Mouse (Mus musculus): ENCODE results near the gene Parl.

Parl gene

GRCm38 (mm10) chr16:20301770-20302649, at the start of gene Parl:
TSS of gene Parl (minus strand) at chr16:20302387.
- DNase-seq (ENCODE audit: low spot score), result peak; percentile 54

DNA sequence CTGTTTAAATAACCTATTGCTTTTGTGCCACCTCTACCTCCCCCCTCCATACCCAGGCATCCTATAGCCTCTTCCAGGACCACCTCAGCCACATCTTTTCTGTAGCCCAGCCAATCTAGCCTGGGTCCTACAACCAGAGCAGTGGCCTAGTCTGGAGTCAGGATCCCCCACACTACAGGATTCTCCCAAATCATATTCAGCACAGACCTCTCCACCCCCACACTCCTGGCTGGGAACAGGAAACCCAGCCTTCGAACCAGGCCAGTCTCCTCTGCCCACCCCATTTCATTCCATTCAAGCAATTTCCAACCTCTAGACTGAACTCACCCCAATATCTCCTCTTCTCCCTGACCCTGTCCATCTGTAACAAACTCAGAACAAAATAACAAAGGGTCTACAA, 43.3 kb upstream of the Parl start:
- no peak for DNase-seq (ENCODE audit: low spot score)

- DNase-seq (ENCODE audit: low spot score), result no peak
Observed at GRCm38 (mm10) chr16:20338616-20339015, 36.4 kb upstream of the Parl start.

DNA sequence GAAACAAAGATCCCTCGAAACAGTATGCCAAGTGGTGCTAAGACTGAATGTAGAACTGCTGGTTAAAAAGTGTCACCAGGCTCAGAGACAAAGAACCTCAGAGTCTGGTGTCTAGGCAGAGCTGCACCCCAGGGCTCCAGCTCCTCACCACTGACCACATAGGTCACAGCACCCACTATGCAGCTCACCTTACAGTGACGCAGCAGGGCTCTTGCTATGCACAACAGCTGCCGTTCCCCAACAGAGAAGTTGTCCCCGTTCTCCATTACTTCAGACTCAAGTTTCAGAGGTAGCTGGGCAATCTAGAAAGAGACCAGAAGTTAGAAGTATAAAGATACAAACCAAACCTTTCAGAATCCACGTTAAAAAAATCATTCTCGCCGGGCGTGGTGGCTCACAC, 32.7 kb upstream of the Parl start:
- DNase-seq (ENCODE audit: low spot score), result no peak

- no peak for DNase-seq (ENCODE audit: low spot score)
Observed at GRCm38 (mm10) chr16:20328306-20328705, 26.1 kb upstream of the Parl start.

GRCm38 (mm10) chr16:20325286-20325685, 23.1 kb upstream of the Parl start, which contains the start of gene Cyp2ab1:
TSS of gene Cyp2ab1 (minus strand) at chr16:20325404.
- DNase-seq (ENCODE audit: low spot score), result no peak

DNA sequence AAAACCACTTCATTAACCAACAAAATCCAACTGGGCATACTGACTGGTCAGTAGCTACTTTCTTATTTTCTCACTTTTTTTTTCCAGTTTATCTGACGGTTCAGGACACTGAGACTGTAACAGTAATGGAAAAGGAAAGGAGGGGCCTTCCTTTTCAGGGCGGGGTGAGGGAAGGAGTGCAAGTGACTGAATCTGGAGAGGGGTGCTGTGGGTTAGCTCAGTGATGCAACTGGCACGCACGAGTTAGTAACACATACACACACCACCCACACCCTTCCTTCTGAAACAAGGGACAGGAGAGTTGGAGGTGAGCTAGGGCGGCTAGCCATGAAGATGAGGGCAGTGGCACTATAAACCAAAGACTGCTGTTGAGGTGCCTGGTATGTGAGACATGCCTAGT, 21.7 kb upstream of the Parl start:
- no peak for DNase-seq (ENCODE audit: low spot score)

DNA sequence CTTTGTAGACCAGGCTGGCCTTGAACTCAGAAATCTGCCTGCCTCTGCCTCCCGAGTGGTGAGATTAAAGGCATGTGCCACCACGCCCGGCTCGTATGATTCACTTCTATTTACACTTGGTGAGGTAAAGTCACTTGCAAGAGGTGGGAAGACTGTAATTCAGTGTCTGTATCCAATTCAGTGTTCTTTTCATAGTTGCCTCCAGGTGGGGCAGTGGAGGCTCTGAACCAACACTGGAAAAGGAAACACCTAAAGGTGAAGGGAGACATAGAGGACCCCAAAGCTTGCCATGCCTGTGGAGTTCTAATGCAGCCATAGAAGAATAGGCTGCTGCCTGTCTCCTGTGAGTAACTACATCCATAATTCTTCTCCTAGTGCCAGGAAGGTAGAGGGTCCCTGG, 20.1 kb upstream of the Parl start:
- no peak for DNase-seq (ENCODE audit: low spot score)

DNA sequence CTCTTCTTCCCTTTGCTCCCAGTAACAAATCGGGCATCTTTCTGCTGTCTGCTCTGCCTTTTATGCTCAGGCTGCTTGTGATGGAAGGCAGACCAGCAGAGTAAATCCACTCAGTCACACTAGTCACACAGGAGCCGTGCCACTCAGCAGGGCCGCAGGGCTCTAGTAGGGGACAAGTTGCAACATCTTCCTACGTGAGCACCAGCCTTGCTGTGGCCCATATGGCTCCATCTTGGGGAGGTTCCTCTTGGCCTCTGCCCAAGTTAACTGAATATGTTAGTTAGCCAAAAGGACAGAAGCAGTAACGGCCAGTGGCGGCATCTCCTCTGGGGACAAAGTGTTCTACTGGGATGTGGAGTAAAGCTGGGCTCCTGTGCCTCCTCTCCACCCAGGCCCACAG, 14.6 kb upstream of the Parl start:
- DNase-seq (ENCODE audit: low spot score), result no peak

- DNase-seq (ENCODE audit: low spot score), result no peak
Observed at GRCm38 (mm10) chr16:20315266-20315665, 13.1 kb upstream of the Parl start.

DNA sequence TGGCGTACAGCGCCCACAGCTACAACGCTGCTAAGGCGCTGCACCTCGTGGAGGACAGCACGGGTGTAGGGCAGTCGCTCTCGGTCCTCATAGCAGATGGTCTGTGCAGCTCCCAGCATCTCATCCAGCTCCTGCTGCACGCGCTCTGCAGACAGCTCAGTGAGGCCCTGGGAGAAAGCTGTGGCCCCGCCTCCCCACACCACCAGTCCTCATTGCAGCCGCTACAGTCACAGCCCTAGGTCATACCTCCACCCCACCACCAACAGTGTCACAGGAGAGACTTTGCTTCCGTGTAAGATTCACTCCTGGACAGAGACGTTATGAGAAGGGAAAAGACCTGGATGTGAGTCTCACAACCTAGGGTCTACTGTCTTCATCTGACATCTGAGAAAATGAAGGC, 10.1 kb upstream of the Parl start:
- DNase-seq (ENCODE audit: low spot score), result no peak

DNA sequence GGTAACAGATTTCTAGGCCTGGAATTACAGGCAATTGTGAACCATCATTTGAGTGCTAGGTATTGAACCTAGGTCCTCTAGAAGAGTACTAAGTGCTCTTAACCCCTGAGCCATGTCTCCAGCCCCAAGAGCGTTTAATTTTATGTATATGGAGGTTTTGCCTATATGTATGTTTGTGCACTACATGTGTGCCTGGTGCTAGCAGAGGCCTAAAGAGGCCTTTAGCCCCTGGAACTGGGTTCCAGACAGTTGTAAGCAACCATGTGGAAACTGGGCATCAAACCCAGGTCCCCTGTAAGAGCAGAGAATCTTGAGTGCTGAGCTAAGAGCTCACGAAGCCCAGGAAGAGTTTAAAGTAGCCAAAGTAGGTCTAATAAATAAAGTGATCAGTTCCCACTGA, 2.1 kb downstream of the Parl start:
- DNase-seq (ENCODE audit: low spot score), result no peak

DNA sequence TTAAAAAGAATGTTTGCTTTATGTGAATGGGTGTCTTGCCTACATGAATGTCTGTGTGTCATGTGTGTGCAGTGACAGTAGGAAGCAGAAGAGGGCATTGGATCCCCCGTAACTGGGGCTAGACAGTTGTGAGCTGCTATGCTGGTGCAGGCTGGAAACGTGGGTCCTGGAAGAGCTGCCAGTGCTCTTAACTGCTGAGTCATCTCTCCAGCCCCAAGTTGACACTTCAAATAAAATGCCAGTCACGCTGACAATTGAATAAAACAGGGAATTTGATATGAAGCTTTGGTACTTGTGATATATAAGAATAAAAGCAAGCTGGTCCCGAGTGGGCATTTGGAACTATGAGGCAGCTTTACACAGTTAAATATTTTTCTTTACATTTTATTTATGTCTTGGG, 21.9 kb downstream of the Parl start:
- no peak for DNase-seq (ENCODE audit: low spot score)

DNA sequence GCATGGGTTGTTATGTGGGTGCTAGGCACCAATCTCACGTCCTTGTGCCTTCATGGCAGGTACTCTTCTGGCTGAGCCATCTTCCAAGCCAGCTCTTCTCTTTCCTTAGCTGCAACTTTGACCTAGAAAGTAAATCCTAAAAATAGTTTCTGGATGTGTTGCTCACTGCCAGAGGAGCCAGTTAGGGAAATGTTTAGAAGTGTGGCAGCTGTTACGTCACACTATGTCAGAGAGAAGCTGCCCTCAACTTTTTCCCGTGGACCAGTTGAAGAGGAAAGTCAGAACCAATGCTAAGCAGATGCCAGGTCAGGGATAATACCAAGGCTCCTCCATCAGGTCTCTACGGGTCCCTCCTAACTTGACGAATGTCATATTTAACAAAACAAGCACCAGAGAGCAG, 22.8 kb downstream of the Parl start:
- DNase-seq (ENCODE audit: low spot score), result no peak

DNA sequence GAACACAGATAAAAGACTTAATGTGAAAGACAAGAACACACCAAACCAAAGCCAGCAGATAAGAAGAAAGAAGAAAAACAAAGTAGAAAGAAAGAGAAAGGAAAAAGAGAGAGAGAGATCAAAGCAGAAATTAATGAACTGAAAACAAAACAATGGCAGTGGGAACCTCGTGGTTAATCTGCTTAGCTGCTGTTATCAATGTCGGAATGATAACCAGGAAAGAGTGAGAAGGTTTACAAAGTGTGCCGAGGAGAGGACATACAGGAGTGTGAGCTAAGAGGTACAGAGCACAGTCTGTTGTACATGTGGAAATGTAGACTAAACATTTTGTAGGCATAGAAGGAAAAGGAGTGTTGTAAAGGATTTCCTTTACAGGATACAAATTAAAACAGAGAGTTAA, 29.2 kb downstream of the Parl start:
- DNase-seq (ENCODE audit: low spot score), result no peak

- no peak for DNase-seq (ENCODE audit: low spot score)
Observed at GRCm38 (mm10) chr16:20271339-20271738, 30.8 kb downstream of the Parl start.

DNA sequence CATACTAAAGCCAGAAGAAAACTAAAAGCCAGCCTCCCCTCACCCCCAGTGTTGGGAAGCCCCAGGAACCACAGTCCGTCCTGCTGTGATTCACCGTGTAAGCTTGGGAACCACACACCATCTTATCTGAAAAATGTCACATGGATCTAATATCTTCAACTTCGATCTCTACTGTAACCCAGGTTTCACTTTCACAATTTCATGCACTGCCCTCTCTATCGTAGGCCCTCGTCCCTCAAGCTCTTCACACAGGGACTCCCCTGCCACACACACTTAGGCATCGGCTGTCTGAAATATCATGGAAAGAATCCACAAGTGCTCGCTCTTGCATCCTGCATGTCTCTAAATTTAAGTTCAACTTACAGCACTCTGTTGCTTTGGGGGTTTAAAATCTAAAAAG, 37.1 kb downstream of the Parl start:
- DNase-seq (ENCODE audit: low spot score), result no peak

DNA sequence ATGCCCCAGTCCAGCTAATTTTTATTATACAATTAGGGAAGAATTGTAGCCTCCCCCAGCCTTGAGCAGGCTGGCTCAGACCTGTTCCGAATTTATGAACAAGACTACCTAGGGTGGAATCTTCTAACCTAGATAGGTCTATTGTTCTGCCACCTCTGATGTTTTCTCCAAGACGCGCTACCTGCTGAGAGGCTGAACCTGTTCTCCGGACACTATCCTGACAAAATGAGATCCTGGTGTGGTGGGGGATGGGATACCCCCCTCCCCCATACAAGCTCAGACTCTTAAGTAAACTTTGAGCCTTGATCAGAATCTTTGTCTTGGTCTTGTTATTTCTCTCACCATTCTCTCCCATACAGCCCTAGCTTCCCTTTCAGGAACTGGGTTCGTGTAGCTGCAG, 44.3 kb downstream of the Parl start:
- DNase-seq (ENCODE audit: low spot score), result no peak

- DNase-seq (ENCODE audit: low spot score), result no peak
Observed at GRCm38 (mm10) chr16:20248442-20249174, 53.6 kb downstream of the Parl start.

GRCm38 (mm10) chr16:20247103-20247502, 55.1 kb downstream of the Parl start:
- DNase-seq (ENCODE audit: low spot score), result no peak

DNA sequence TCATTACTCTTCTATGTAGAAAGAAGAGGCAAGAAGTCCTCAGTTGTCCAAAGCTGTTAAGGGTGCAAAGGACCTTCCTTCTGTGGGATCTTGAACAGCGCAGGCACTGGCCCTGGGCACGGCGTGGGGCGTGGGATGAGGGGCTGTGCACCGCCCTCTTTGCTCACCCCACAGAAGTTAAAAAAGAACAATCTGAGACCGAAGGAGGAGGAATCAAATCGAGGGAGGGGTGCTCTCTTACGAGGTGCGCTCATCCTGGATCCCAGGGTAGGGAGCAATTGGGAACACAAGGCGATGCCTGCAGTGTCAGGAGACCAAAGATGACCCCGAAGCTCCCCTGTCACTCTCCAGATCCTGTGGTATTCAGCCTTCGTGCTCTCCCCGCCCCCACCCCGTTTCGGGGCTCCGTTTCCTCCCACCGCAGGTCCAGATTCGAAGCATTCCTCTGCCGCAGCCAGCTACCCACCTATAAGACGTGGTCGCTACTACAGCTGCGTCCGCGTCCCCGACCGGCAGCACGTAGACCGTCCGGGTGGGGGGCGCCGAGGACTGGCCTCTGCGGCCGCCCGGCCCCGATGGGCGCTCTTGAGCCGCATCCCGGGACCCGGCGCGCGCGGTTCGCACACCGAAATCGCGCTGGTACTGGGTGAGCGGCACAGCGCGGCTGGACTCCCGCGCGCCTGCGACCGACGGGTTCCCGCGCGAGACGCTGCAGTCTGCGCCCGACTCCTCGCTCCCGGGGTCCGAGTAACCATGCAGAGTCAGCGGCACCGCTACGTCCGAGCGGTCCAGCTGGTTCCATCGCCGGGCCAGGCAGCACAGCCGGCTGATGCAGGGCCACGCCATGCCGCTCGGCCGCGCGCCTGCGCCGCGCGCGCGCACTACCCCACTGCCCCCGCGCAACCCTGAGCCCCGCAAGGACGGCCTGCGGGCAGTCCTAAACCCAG, 61.4 kb downstream of the Parl start, which contains the start of gene Map6d1:
TSS of gene Map6d1 (minus strand) at position 891 of the 947 bp plus-strand sequence.
- no peak for DNase-seq (ENCODE audit: low spot score)

- DNase-seq (ENCODE audit: low spot score), result no peak
Observed at GRCm38 (mm10) chr16:20238646-20239045, 63.5 kb downstream of the Parl start.

Data from ovary, adult 18-20 months (tissue).